Mouse (Mus musculus): Measurements from ENCODE around the gene Mob3b. TPM values are rescaled to one million over a fixed set of nuclear protein-coding genes. Genes with fewer than 3 reads are reported as not detected.
A peak's percentile ranks its signal among the peaks of the same experiment; 100 is the strongest.

Mob3b gene
- total RNA-seq, 2 experiments from 2014 or later: 9.0 to 9.3 TPM

- no peak for DNase-seq (ENCODE audit: low spot score in 2 of 2)
Observed at GRCm38 (mm10) chr4:35080285-35080684, 77.0 kb downstream of the Mob3b start.

DNA sequence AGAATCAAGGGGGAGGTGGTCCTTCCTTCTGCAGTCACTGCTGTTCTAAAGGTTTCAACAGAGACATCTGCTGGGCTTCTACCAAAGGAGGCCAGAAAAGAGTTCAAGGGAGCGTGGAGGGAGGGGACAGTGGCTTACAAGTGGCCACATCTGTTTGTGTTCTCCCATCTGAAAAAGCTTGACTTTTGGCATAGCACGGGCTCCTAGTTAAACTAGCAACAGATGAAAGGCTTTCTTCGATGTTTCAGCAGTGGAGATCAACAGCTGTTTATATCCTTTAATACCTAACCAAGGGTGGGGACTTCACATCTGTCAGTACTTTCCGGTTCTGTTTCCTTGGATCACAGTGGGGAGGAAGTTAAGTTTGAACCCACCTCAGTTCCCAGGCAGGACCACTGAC lies 88.5 kb downstream of the Mob3b start:
- DNase-seq (ENCODE audit: low spot score in 2 of 2): no peak

GRCm38 (mm10) chr4:35066163-35066562 lies 91.1 kb downstream of the Mob3b start:
- DNase-seq (ENCODE audit: low spot score in 2 of 2): no peak

- DNase-seq (ENCODE audit: low spot score in 2 of 2): peak in 1 of 2 experiments; percentile 28
Observed at GRCm38 (mm10) chr4:35065075-35065838, 92.0 kb downstream of the Mob3b start.

- DNase-seq (ENCODE audit: low spot score in 2 of 2): no peak
Observed at GRCm38 (mm10) chr4:35063146-35063719, 94.1 kb downstream of the Mob3b start.

DNA sequence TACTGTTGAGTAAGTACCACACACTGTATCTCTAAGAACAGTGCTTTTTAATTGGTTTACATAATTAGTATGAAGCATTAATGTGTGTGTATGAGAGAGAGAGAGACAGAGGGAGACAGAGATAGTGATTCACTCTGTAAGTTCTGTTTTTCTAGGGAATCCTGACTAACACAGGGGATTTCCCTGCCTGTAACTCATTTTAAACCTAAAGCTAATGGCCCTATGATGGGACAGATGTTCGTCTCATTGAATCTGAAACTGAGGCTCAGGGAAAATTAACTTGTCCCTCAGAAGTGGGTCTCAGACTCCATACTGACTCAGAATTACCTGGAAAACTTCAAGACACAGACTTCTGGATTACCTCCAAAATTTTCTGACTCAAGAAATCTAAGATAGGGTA lies 96.3 kb downstream of the Mob3b start:
- no peak for DNase-seq (ENCODE audit: low spot score in 2 of 2)

GRCm38 (mm10) chr4:35060401-35060800 lies 96.9 kb downstream of the Mob3b start:
- DNase-seq (ENCODE audit: low spot score in 2 of 2): no peak

- DNase-seq (ENCODE audit: low spot score in 2 of 2): no peak
Observed at GRCm38 (mm10) chr4:35054362-35054761, 102.9 kb downstream of the Mob3b start.

GRCm38 (mm10) chr4:35052174-35052942 lies 104.9 kb downstream of the Mob3b start:
- DNase-seq (ENCODE audit: low spot score in 2 of 2): no peak

GRCm38 (mm10) chr4:35051152-35051551 lies 106.1 kb downstream of the Mob3b start:
- no peak for DNase-seq (ENCODE audit: low spot score in 2 of 2)

DNA sequence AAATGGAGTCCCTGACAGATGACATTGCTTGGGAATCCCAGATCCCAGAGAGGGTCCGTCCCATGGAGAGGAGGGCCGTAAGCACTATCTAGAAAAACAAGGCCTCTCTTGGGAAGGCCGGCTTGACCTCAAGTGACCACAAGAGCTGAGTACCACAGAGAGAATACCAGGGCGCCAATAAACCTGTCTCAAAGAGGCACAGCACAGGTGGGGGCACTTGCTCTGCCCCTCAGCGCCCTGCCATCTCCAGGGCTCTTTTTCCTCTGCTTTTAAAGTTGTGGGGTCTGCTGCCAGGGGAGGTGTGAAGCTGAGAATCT lies 107.6 kb downstream of the Mob3b start:
- DNase-seq (ENCODE audit: low spot score in 2 of 2): no peak

- no peak for DNase-seq (ENCODE audit: low spot score in 2 of 2)
Observed at GRCm38 (mm10) chr4:35049036-35049741, 108.1 kb downstream of the Mob3b start.

GRCm38 (mm10) chr4:35040896-35041295 lies 116.4 kb downstream of the Mob3b start:
- DNase-seq (ENCODE audit: low spot score in 2 of 2): no peak

DNA sequence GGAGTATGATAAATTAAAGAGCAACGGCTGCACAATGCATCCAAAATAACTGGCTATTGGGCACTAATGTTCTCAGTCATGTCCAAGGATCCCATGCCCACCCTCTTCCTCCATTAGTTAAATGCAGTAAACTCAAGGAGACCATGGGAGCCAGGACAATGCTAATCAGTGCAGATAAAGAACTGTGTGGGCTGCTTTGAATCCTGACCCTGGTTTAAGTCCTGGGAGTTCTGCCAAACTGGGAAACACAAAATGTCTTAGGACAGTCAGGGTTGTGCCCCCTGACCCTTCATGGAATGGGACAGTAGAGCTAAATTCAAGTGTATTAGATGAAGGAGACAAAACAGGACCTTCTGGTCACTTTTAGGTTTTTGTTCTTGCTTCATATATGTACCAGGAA lies 117.0 kb downstream of the Mob3b start:
- DNase-seq (ENCODE audit: low spot score in 2 of 2): no peak

GRCm38 (mm10) chr4:35037824-35038223 lies 119.5 kb downstream of the Mob3b start:
- DNase-seq (ENCODE audit: low spot score in 2 of 2): no peak

GRCm38 (mm10) chr4:35034504-35035290 lies 122.6 kb downstream of the Mob3b start:
- DNase-seq (ENCODE audit: low spot score in 2 of 2): no peak

GRCm38 (mm10) chr4:35032758-35033157 lies 124.5 kb downstream of the Mob3b start:
- DNase-seq (ENCODE audit: low spot score in 2 of 2): no peak

GRCm38 (mm10) chr4:35031623-35032022 lies 125.7 kb downstream of the Mob3b start:
- no peak for DNase-seq (ENCODE audit: low spot score in 2 of 2)

DNA sequence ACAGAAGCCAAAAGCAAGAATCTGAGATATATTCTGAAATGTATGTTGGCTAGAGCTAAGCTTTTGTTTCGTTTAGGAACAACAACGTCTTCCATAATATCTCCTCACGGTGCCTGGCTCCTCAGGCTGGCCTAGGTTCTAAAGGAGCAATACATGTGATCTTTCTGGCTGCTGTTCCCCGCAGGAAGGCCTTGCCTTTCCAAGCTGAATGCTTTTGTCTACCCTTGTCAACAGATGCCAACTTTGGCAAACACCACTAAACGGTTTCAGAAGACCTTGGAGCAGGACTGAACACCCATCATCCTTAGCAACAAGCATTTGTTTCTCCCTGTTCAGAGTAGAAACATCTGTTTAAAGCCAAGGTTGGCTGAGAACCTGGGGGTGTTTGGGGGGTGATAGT lies 126.1 kb downstream of the Mob3b start:
- peak in 1 of 2 experiments; percentile 37 for DNase-seq (ENCODE audit: low spot score in 2 of 2)

DNA sequence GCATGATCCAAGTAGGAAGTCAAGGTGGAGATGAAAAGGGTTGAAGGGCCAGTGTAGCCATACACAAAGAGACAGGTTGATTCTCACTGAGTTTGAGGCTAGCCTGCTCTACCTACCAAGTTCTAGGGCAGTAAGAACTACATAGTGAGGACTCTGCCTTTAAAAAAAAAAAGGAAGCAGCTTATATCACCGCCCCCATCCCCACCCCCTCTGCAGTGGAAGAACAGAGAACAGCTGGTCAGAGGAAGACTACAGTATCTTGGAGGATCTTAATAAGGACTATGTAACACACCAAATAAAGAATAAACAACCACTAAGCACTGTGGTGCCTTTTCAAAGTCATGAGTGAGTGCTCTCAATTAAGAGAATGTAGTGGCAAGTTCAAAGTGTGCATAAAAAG lies 138.9 kb downstream of the Mob3b start:
- no peak for DNase-seq (ENCODE audit: low spot score in 2 of 2)

All from layer of hippocampus, postnatal 14 days (tissue).